Mouse (Mus musculus): Measurements from ENCODE around the gene Snx6. TPM values are rescaled to one million over a fixed set of nuclear protein-coding genes. Genes with fewer than 3 reads are reported as not detected.
"Not testable (repeated sequence)": the region's sequence is repeated elsewhere in the genome, so short reads cannot be mapped to it uniquely, and the experiment has no call there.

Snx6 gene
- polyA plus RNA-seq, 1 experiment from 2014 or later = 191 TPM

DNA sequence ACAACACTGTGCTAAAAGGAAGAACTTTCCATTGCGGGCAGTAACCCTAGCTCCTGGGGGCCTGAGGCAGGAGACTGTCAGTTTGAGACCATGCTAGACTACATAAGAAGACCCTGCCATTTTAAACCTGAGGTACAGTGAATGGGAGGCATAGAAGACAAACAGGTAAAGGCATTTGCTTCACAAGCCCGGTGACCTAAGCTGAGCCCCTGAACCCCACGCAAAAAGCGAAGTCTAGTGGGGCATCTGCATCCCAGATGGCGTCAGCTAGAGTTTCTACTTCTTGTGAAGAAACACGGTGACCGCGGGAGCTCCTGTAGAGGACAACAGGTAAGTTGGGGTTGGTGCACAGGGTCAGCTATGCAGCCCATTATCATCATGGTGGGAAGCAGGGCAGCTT, 46.9 kb downstream of the Snx6 start:
- 97% methylated on average over 8 of the region's 8 CpGs for WGBS
- Histone ChIP-seq H3K27me3 (ENCODE audit: insufficient read depth, low read length) (no peaks in the 10 kb centered on the region), H3K36me3 (ENCODE audit: insufficient read depth, low read length) (peaks cover 55% of the 10 kb centered on the region), H3K4me2 (replicated peaks; ENCODE audit: low read depth, low read length) (no peak overlapping the region), H3K9ac (replicated peaks; ENCODE audit: low read length) (no peak overlapping the region), H3K9me3 (ENCODE audit: low read length) (no peaks in the 10 kb centered on the region), H3K4me1 (ENCODE audit: insufficient read depth, low read length) (no peaks in the 10 kb centered on the region), H3K27ac (ENCODE audit: low read length) (no peak overlapping the region), H3K4me3 (ENCODE audit: low read length) (no peak overlapping the region)
- no peak for ATAC-seq (ENCODE audit: low FRiP score, low TSS enrichment)

DNA sequence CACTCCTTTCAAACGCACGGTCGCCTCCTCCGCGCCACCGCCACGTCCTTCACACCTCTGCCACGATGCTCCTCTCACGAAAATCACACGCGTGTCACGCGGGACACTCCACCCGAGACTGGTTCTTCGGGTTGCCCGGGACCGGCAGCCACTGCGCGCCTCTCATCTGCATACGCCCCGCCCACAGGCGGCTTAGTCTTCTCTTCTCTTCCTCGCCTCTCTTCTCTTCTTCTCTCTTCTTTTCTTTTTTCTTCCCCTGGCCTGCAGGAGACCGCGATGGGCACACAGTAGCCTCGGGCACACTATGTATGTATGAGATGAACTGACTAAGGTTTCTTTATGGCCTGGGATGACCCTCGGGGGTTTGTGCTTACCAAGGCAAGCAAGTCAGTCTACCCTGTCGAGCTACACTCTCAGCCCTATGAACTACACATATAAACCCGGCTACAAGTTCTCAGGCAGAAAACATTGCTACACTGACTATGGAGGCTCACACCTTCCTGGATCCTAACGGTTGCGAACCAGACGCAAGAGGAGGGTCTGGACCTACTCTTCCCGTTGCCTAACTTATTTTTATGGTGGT, 56.8 kb downstream of the Snx6 start:
- peak; percentile 46 for ATAC-seq (ENCODE audit: low FRiP score, low TSS enrichment)
- 0% methylated on average over 4 of the region's 33 CpGs for WGBS

DNA sequence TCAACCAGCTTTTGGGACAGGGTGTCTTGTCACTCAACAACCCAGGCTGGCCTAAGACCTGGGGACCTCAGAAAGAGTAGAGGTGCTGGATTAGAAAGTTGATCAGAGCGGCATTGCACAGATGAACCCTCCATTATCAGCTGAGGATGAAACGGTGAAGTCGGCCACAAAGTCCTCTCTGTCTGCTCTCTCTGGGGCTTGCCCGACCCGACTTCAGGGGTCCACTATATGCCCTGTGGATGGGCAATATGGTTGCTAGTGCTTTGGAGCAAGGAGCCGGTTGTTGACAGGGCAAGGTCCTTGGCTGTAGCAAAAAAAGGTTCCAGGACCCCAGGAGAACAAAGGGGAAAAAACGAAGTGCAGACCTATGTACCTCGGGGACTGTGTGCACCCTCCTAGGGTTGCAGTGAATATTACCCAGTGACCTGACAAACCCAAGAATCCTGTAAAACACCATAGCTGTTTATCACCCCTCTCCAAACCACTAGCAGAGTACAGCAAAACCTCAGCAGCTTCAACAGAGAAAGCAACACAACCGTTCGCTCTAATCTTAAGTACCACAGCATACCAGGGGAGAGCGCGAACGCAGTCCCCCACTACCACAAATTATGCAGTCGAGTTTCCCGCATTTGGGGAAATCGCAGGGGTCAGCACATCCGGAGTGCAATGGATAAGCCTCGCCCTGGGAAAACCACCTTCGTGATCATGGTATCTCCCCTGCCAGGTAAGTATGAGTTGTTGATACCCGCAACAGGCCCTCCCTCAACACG, 57.4 kb downstream of the Snx6 start:
- H3K9ac ChIP-seq (replicated peaks; ENCODE audit: low read length); H3K4me2 ChIP-seq (replicated peaks; ENCODE audit: low read depth, low read length); H3K4me1 ChIP-seq (ENCODE audit: insufficient read depth, low read length); H3K9me3 ChIP-seq (ENCODE audit: low read length); H3K36me3 ChIP-seq (ENCODE audit: insufficient read depth, low read length); H3K27me3 ChIP-seq (ENCODE audit: insufficient read depth, low read length); H3K4me3 ChIP-seq (ENCODE audit: low read length); H3K27ac ChIP-seq (ENCODE audit: low read length): not testable (repeated sequence)
- whole genome bisulfite sequencing = no CpG with 5 or more reads among the region's 21 CpGs
- peak; percentile 93 for ATAC-seq (ENCODE audit: low FRiP score, low TSS enrichment)

More for the DNA sequence above, 56.8 kb downstream of the Snx6 start:
- not testable (repeated sequence) for H3K9ac ChIP-seq (replicated peaks; ENCODE audit: low read length); H3K4me2 ChIP-seq (replicated peaks; ENCODE audit: low read depth, low read length); H3K4me3 ChIP-seq (ENCODE audit: low read length); H3K36me3 ChIP-seq (ENCODE audit: insufficient read depth, low read length); H3K9me3 ChIP-seq (ENCODE audit: low read length); H3K27me3 ChIP-seq (ENCODE audit: insufficient read depth, low read length); H3K4me1 ChIP-seq (ENCODE audit: insufficient read depth, low read length); H3K27ac ChIP-seq (ENCODE audit: low read length)

DNA sequence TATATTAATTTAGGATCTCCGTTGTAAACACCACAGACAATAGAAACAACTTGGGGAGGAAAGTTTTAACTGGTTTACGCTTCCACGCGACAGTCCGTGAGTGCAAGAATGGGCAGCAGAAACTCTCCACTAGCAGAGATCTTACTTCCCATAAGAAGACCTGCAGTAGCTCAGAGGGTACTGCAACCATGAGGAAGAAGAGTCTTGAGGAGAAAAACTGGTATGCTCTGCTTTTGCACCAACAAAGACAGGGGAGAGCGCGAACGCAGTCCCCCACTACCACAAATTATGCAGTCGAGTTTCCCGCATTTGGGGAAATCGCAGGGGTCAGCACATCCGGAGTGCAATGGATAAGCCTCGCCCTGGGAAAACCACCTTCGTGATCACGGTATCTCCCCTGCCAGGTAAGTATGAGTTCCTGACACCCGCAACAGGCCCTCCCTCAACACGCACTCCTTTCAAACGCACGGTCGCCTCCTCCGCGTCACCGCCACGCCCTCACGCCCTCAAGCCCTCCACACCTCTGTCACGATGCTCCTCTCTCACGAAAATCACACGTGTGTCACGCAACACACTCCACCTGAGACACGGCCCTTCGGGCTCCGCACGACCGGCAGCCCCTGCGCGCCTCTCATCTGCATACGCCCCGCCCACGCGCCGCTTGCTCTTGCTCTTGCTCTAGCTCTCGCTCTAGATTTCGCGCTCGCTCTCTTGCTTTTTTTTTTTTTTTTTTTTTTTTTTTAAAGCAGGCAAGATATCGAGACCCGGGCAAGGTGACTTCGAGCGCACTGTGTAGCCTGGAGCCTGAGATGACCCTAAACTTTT, 61.0 kb downstream of the Snx6 start:
- ATAC-seq (ENCODE audit: low FRiP score, low TSS enrichment) = peak; percentile 60
- H3K4me2 ChIP-seq (replicated peaks; ENCODE audit: low read depth, low read length); H3K9me3 ChIP-seq (ENCODE audit: low read length); H3K4me3 ChIP-seq (ENCODE audit: low read length); H3K27ac ChIP-seq (ENCODE audit: low read length); H3K36me3 ChIP-seq (ENCODE audit: insufficient read depth, low read length); H3K27me3 ChIP-seq (ENCODE audit: insufficient read depth, low read length); H3K4me1 ChIP-seq (ENCODE audit: insufficient read depth, low read length); H3K9ac ChIP-seq (replicated peaks; ENCODE audit: low read length): not testable (repeated sequence)
- 0% methylated on average over 4 of the region's 49 CpGs for WGBS

DNA sequence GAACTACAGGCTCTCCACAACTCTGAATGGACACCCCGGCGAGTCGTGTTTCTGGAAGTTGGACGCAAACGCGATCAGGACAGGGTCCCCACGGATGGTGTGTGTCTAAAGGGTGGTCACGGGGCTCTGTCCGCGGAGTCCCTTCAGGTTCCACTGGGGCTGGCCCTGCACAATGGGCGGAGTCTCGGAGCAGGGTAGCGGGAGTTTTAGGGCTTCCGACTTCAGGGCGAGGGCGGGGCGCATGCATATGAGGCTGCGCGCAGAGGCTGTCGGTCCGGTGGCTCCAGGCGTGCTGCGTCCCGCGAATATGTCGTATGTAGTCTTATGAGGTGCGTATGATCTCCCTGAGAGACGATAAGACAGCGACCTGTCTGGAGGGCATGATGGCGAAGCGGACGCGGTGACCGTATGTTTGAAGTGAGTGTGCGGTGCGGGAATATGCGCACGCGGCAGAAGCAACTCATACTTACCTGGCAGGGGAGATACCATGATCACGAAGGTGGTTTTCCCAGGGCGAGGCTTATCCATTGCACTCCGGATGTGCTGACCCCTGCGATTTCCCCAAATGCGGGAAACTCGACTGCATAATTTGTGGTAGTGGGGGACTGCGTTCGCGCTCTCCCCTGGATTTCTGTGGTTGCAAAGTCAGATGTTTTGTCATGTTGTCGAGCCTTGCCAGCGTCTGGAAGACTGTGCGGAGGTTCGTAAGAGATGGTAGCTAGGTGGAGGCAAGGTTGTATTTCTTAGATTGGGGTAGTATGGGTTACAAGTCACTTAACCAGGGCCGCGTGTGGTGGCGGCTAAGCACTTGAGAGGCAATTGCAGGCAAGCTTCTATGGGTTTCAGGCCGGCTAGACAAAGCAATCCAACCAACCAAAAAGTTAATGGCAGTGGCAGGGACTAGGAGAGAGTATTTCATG, 66.1 kb downstream of the Snx6 start:
- not testable (repeated sequence) for H3K9me3 ChIP-seq (ENCODE audit: low read length); H3K27me3 ChIP-seq (ENCODE audit: insufficient read depth, low read length); H3K4me1 ChIP-seq (ENCODE audit: insufficient read depth, low read length); H3K4me2 ChIP-seq (replicated peaks; ENCODE audit: low read depth, low read length); H3K27ac ChIP-seq (ENCODE audit: low read length); H3K9ac ChIP-seq (replicated peaks; ENCODE audit: low read length); H3K36me3 ChIP-seq (ENCODE audit: insufficient read depth, low read length); H3K4me3 ChIP-seq (ENCODE audit: low read length)
- peak; percentile 95 for ATAC-seq (ENCODE audit: low FRiP score, low TSS enrichment)
- WGBS = no CpG with 5 or more reads among the region's 56 CpGs

DNA sequence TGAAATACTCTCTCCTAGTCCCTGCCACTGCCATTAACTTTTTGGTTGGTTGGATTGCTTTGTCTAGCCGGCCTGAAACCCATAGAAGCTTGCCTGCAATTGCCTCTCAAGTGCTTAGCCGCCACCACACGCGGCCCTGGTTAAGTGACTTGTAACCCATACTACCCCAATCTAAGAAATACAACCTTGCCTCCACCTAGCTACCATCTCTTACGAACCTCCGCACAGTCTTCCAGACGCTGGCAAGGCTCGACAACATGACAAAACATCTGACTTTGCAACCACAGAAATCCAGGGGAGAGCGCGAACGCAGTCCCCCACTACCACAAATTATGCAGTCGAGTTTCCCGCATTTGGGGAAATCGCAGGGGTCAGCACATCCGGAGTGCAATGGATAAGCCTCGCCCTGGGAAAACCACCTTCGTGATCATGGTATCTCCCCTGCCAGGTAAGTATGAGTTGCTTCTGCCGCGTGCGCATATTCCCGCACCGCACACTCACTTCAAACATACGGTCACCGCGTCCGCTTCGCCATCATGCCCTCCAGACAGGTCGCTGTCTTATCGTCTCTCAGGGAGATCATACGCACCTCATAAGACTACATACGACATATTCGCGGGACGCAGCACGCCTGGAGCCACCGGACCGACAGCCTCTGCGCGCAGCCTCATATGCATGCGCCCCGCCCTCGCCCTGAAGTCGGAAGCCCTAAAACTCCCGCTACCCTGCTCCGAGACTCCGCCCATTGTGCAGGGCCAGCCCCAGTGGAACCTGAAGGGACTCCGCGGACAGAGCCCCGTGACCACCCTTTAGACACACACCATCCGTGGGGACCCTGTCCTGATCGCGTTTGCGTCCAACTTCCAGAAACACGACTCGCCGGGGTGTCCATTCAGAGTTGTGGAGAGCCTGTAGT, 76.4 kb downstream of the Snx6 start:
- H3K4me3 ChIP-seq (ENCODE audit: low read length); H3K4me2 ChIP-seq (replicated peaks; ENCODE audit: low read depth, low read length); H3K27me3 ChIP-seq (ENCODE audit: insufficient read depth, low read length); H3K4me1 ChIP-seq (ENCODE audit: insufficient read depth, low read length); H3K9me3 ChIP-seq (ENCODE audit: low read length); H3K27ac ChIP-seq (ENCODE audit: low read length); H3K36me3 ChIP-seq (ENCODE audit: insufficient read depth, low read length); H3K9ac ChIP-seq (replicated peaks; ENCODE audit: low read length): not testable (repeated sequence)
- WGBS = no CpG with 5 or more reads among the region's 56 CpGs
- peak; percentile 95 for ATAC-seq (ENCODE audit: low FRiP score, low TSS enrichment)

DNA sequence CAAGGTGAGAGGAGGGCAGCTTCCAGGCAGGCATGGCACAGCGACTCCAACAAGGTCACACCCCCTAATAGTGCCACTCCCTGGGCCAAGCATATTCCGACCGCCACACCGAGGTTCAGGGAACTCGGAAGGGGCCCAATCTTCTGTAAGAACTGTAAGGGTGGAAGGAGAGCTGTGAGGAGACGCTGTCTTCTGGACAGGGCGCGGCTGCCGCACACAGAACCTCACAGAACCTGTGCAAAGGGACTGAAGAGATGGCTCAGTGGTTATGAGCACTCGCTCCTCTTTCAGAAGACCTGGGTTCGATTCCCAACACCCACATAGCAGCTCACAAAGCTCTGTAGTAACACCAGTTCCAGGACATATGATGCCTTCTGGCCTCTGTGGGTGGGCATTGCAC, 78.0 kb downstream of the Snx6 start:
- not testable (repeated sequence) for H3K4me1 ChIP-seq (ENCODE audit: insufficient read depth, low read length); H3K27me3 ChIP-seq (ENCODE audit: insufficient read depth, low read length); H3K4me2 ChIP-seq (replicated peaks; ENCODE audit: low read depth, low read length); ATAC-seq (ENCODE audit: low FRiP score, low TSS enrichment); H3K9ac ChIP-seq (replicated peaks; ENCODE audit: low read length); H3K9me3 ChIP-seq (ENCODE audit: low read length); H3K4me3 ChIP-seq (ENCODE audit: low read length); H3K36me3 ChIP-seq (ENCODE audit: insufficient read depth, low read length); H3K27ac ChIP-seq (ENCODE audit: low read length)
- WGBS = 71% methylated on average over 5 of the region's 11 CpGs

DNA sequence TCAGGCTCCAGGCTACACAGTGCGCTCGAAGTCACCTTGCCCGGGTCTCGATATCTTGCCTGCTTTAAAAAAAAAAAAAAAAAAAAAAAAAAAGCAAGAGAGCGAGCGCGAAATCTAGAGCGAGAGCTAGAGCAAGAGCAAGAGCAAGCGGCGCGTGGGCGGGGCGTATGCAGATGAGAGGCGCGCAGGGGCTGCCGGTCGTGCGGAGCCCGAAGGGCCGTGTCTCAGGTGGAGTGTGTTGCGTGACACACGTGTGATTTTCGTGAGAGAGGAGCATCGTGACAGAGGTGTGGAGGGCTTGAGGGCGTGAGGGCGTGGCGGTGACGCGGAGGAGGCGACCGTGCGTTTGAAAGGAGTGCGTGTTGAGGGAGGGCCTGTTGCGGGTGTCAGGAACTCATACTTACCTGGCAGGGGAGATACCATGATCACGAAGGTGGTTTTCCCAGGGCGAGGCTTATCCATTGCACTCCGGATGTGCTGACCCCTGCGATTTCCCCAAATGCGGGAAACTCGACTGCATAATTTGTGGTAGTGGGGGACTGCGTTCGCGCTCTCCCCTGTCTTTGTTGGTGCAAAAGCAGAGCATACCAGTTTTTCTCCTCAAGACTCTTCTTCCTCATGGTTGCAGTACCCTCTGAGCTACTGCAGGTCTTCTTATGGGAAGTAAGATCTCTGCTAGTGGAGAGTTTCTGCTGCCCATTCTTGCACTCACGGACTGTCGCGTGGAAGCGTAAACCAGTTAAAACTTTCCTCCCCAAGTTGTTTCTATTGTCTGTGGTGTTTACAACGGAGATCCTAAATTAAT, 81.5 kb downstream of the Snx6 start:
- H3K9ac ChIP-seq (replicated peaks; ENCODE audit: low read length); H3K4me2 ChIP-seq (replicated peaks; ENCODE audit: low read depth, low read length); H3K4me3 ChIP-seq (ENCODE audit: low read length); H3K4me1 ChIP-seq (ENCODE audit: insufficient read depth, low read length); H3K27ac ChIP-seq (ENCODE audit: low read length); H3K36me3 ChIP-seq (ENCODE audit: insufficient read depth, low read length); H3K9me3 ChIP-seq (ENCODE audit: low read length); H3K27me3 ChIP-seq (ENCODE audit: insufficient read depth, low read length): not testable (repeated sequence)
- peak; percentile 55 for ATAC-seq (ENCODE audit: low FRiP score, low TSS enrichment)
- WGBS = 0% methylated on average over 2 of the region's 48 CpGs
